Mouse (Mus musculus) heart, embryonic 15.5 days (tissue): ENCODE data around the gene Ccnd3. TPM values are rescaled to one million over a fixed set of nuclear protein-coding genes. Genes with fewer than 3 reads are reported as not detected.

ENCODE experiments used
- ATAC-seq: fragments of 200-750 bp; cut with Nextera tagmentation; replicated peaks from 2 replicates; pipeline ENCODE4 v1.8.0; 2017; ENCODE audit warnings: low read depth, moderate TSS enrichment; ENCODE audit not compliant: insufficient number of reproducible peaks, insufficient read depth, low FRiP score
- H3K27ac ChIP-seq: fragments of 300-500 bp; sonication (generic); 2 replicates; pipeline ENCODE4 v1.5.1; 2015; ENCODE audit warnings: mild to moderate bottlenecking, inconsistent platforms
- H3K27me3 ChIP-seq: fragments of 300-500 bp; sonication (generic); 2 replicates; pipeline ENCODE4 v1.6.1; 2015; ENCODE audit warnings: inconsistent platforms
- H3K36me3 ChIP-seq: fragments of 300-500 bp; sonication (generic); 2 replicates; pipeline ENCODE4 v1.6.1; 2015; ENCODE audit warnings: mild to moderate bottlenecking, inconsistent platforms
- H3K4me1 ChIP-seq: fragments of 300-500 bp; sonication (generic); replicated peaks from 2 replicates; pipeline ENCODE4 v1.6.1; 2015; ENCODE audit warnings: inconsistent platforms
- H3K4me2 ChIP-seq: fragments of 300-500 bp; sonication (generic); 2 replicates; pipeline ENCODE4 v1.6.1; 2015; ENCODE audit warnings: inconsistent platforms, mild to moderate bottlenecking, moderate library complexity
- H3K4me3 ChIP-seq: fragments of 300-500 bp; sonication (generic); 2 replicates; pipeline ENCODE4 v1.5.1; 2015; ENCODE audit warnings: mild to moderate bottlenecking, inconsistent platforms
- H3K9ac ChIP-seq: fragments of 300-500 bp; sonication (generic); 2 replicates; pipeline ENCODE4 v1.6.1; 2015; ENCODE audit warnings: mild to moderate bottlenecking, inconsistent platforms
- H3K9me3 ChIP-seq: fragments of 300-500 bp; sonication (generic); replicated peaks from 2 replicates; pipeline ENCODE4 v1.6.1; 2016; ENCODE audit warnings: inconsistent platforms
- WGBS: fragments of 180-500 bp; shearing (Covaris S2); methylation state at CpG from one replicate; pipeline ENCODE4 v1.1.7; 2015; ENCODE audit warnings: mixed read lengths; 5-methylcytosine and 5-hydroxymethylcytosine counted together
- polyA plus RNA-seq: library from polyadenylated mRNA; unstranded; fragments of >200 nt; fragmentation: Nextera tagmentation; extraction: Ambion mirVana; gene quantifications from 2 replicates; pipeline ENCODE4 v1.2.1, GENCODE M21; 2015

The Ccnd3 gene
- polyA plus RNA-seq, 1 experiment from 2014 or later, result 369 TPM

GRCm38 (mm10) chr17:47642992-47643391 is 138.1 kb downstream of the Ccnd3 start:
- no peak overlapping the region for H3K27ac ChIP-seq
- H3K9me3 ChIP-seq, result no peaks in the 10 kb centered on the region
- no peak overlapping the region for H3K4me3 ChIP-seq
- no peak overlapping the region for H3K4me2 ChIP-seq
- no peaks in the 10 kb centered on the region for H3K27me3 ChIP-seq
- H3K9ac ChIP-seq, result no peak overlapping the region
- no peaks in the 10 kb centered on the region for H3K36me3 ChIP-seq
- no peak for ATAC-seq
- WGBS, result 80% methylated on average over 2 of the region's 2 CpGs
- H3K4me1 ChIP-seq, result no peaks in the 10 kb centered on the region

- no peak overlapping the region for H3K27ac ChIP-seq
- no peak overlapping the region for H3K4me3 ChIP-seq
- ATAC-seq, result no peak
- no peak overlapping the region for H3K9ac ChIP-seq
- H3K27me3 ChIP-seq, result no peaks in the 10 kb centered on the region
- H3K9me3 ChIP-seq, result no peaks in the 10 kb centered on the region
- H3K4me2 ChIP-seq, result no peak overlapping the region
- no peaks in the 10 kb centered on the region for H3K36me3 ChIP-seq
- H3K4me1 ChIP-seq, result no peaks in the 10 kb centered on the region
- 82% methylated on average over 1 of the region's 1 CpGs for WGBS
These were observed 141.8 kb downstream of the Ccnd3 start for GRCm38 (mm10) chr17:47646683-47647082.

GRCm38 (mm10) chr17:47648966-47649365 is 144.1 kb downstream of the Ccnd3 start:
- Histone ChIP-seq H3K4me2 (no peak overlapping the region), H3K27ac (no peak overlapping the region), H3K27me3 (no peaks in the 10 kb centered on the region), H3K9ac (no peak overlapping the region), H3K9me3 (no peaks in the 10 kb centered on the region), H3K36me3 (no peaks in the 10 kb centered on the region), H3K4me3 (no peak overlapping the region), H3K4me1 (no peaks in the 10 kb centered on the region)
- WGBS, result 68% methylated on average over 4 of the region's 4 CpGs
- ATAC-seq, result no peak

Other genes starting within 250 kb of the Ccnd3 start
- gene Mrps10, start 136.2 kb upstream of the Ccnd3 start, polyA plus RNA-seq, result 58.4 and 61.0 TPM in 2 replicates
- gene Guca1b, start 119.7 kb upstream of the Ccnd3 start, polyA plus RNA-seq, result 0.91 and 1.2 TPM in 2 replicates
- gene Guca1a, start 104.5 kb upstream of the Ccnd3 start, polyA plus RNA-seq, result 1.7 TPM in 2 replicates
- gene AI661453, start 68.4 kb upstream of the Ccnd3 start, polyA plus RNA-seq, result 0.96 and 1.2 TPM in 2 replicates
- gene 1700001C19Rik, start 67.7 kb upstream of the Ccnd3 start, polyA plus RNA-seq, result 0.60 and 1.0 TPM in 2 replicates
- 17.0 and 20.5 TPM in 2 replicates for gene Taf8, start 2.8 kb upstream of the Ccnd3 start, polyA plus RNA-seq
- gene Bysl, start 106.4 kb downstream of the Ccnd3 start, polyA plus RNA-seq, result 18.2 and 22.6 TPM in 2 replicates
- 25.4 and 31.2 TPM in 2 replicates for gene Med20, start 106.5 kb downstream of the Ccnd3 start, polyA plus RNA-seq
- 0.60 and 1.6 TPM in 2 replicates for gene Gm20517, start 106.5 kb downstream of the Ccnd3 start, polyA plus RNA-seq
- gene Usp49, start 125.6 kb downstream of the Ccnd3 start, polyA plus RNA-seq, result 2.5 and 3.2 TPM in 2 replicates
- gene Tomm6, start 183.3 kb downstream of the Ccnd3 start, polyA plus RNA-seq, result 260 and 304 TPM in 2 replicates
- gene Frs3, start 184.0 kb downstream of the Ccnd3 start, polyA plus RNA-seq, result 3.8 and 4.1 TPM in 2 replicates
- 0.19 and 0.49 TPM in 2 replicates for gene Gm21981, start 189.4 kb downstream of the Ccnd3 start, polyA plus RNA-seq
- 0.44 and 0.53 TPM in 2 replicates for gene Prickle4, start 189.7 kb downstream of the Ccnd3 start, polyA plus RNA-seq
- 0.40 and 0.81 TPM in 2 replicates for gene Pgc, start 221.8 kb downstream of the Ccnd3 start, polyA plus RNA-seq
- gene Tfeb, start 232.0 kb downstream of the Ccnd3 start, polyA plus RNA-seq, result 24.9 and 25.2 TPM in 2 replicates